Mouse (Mus musculus) intestine, embryonic 16.5 days (tissue): ENCODE results near the gene Ttc4. TPM values are rescaled to one million over a fixed set of nuclear protein-coding genes. Genes with fewer than 3 reads are reported as not detected.

Experiments used
- ATAC-seq: fragments of 200-750 bp; cut with Nextera tagmentation; 2 replicates; pipeline ENCODE4 v1.8.0; 2017; ENCODE audit warnings: moderate TSS enrichment, moderate library complexity
- H3K27ac ChIP-seq: fragments of 300-500 bp; sonication (generic); 2 replicates; pipeline ENCODE4 v1.5.1; 2014; ENCODE audit warnings: mild to moderate bottlenecking, low read length
- H3K27me3 ChIP-seq: fragments of 300-500 bp; sonication (generic); replicated peaks from 2 replicates; pipeline ENCODE4 v1.6.1; 2014; ENCODE audit warnings: low read length, control low read depth, mixed read lengths; ENCODE audit not compliant: control insufficient read depth, insufficient read depth
- H3K36me3 ChIP-seq: fragments of 300-500 bp; sonication (generic); 2 replicates; pipeline ENCODE4 v1.6.1; 2014; ENCODE audit warnings: low read length, control low read depth; ENCODE audit not compliant: control insufficient read depth, insufficient read depth
- H3K4me1 ChIP-seq: fragments of 300-500 bp; sonication (generic); 2 replicates; pipeline ENCODE4 v1.6.1; 2014; ENCODE audit warnings: low read length, control low read depth, mixed read lengths; ENCODE audit not compliant: control insufficient read depth, insufficient read depth
- H3K4me2 ChIP-seq: fragments of 300-500 bp; sonication (generic); 2 replicates; pipeline ENCODE4 v1.6.1; 2014; ENCODE audit warnings: low read depth, low read length, control low read depth
- H3K4me3 ChIP-seq: fragments of 300-500 bp; sonication (generic); 2 replicates; pipeline ENCODE4 v1.5.1; 2014; ENCODE audit warnings: mild to moderate bottlenecking, low read length
- H3K9ac ChIP-seq: fragments of 300-500 bp; sonication (generic); 2 replicates; pipeline ENCODE4 v1.6.1; 2014; ENCODE audit warnings: low read depth, low read length
- H3K9me3 ChIP-seq: fragments of 300-500 bp; sonication (generic); 2 replicates; pipeline ENCODE4 v1.6.1; 2016; ENCODE audit warnings: low read length, control low read depth; ENCODE audit not compliant: control insufficient read depth
- WGBS: fragments of 180-500 bp; shearing (Covaris S2); extraction: QIAGEN DNeasy Blood & Tissue Kit; methylation state at CpG from one replicate; pipeline ENCODE4 v1.1.7; 2014; 5-methylcytosine and 5-hydroxymethylcytosine counted together
- polyA plus RNA-seq: library from polyadenylated mRNA; unstranded; fragments of >200 nt; fragmentation: Nextera tagmentation; extraction: Ambion mirVana; gene quantifications from 2 replicates; pipeline ENCODE4 v1.2.1, GENCODE M21; 2015

Gene Ttc4
- polyA plus RNA-seq, 1 experiment from 2014 or later, result 80.8 TPM

DNA sequence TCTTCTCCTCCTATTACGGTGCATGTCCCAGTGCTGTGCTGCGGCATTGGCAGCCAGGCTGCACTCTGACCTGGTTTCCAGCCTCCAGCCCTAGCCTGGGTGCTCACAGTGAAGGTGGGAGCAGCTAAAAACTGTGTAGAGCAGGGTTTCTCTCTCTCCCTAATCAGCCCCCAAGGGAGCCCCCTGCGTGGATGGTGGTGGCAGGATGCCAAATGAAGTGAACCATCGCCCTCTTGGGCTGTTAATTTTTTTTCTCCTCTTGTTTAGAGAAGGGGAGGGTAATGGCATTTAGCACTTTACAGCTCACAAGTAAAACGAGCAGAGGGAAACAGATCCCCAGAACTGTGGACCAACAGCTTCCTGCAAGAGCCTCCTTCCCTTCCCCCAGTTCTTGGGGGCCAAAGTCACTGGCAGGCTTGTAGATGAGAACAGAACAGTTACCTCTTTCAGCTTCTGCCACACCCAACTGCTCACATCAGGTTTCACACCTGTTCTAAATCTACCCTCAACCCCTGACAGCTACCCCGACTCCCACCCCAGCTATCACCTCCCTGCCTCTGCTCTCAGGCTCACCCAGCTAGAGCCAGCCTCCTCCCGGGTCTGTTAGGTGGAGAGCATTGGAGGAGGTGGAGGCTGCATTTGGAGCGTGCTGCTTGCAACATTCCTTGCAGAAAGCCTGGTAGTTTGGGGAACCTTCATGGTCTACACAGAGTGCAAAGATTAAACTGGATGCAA is 35.1 kb downstream of the Ttc4 start:
- 0 out of 2 replicates have a peak, but pooled peaks cover 3% of the 10 kb centered on the region for H3K36me3 ChIP-seq
- no peaks in the 10 kb centered on the region for H3K27me3 ChIP-seq
- WGBS, result 17% methylated on average over 8 of the region's 8 CpGs
- H3K4me1 ChIP-seq, result peaks cover 12% of the 10 kb centered on the region
- no peak overlapping the region for H3K4me3 ChIP-seq
- peak overlapping the region; percentile 55 for H3K9ac ChIP-seq
- peak overlapping the region; percentile 11; the same call in 1 of the 2 replicates for H3K4me2 ChIP-seq
- peak; percentile 85 for ATAC-seq
- H3K27ac ChIP-seq, result peak overlapping the region; percentile 53
- 0 out of 2 replicates have a peak, but pooled peaks cover 5% of the 10 kb centered on the region for H3K9me3 ChIP-seq

DNA sequence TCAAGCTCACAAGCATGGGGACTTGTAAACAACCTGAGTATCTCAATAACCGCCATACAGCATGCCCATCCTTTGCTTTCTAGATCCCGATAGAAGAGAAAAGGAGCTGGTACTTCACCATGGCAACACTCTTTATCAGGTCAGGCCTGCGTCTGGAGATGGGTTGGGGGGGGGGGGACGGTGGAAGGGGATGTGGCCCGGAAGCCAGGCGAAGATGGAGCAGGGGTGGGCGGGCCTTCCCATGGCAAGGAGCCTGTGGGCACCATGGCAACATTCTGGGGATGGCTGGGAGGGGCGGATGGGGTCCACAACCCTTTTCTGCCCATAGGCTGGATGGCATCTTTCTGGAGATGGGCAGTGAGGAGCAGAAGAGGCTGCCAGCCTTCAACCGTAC is 44.7 kb downstream of the Ttc4 start:
- H3K4me2 ChIP-seq, result no peak overlapping the region
- no peak overlapping the region for H3K27ac ChIP-seq
- H3K9me3 ChIP-seq, result no peaks in the 10 kb centered on the region
- H3K4me1 ChIP-seq, result peaks cover 19% of the 10 kb centered on the region; the same call in 1 of the 2 replicates
- no peaks in the 10 kb centered on the region for H3K27me3 ChIP-seq
- H3K36me3 ChIP-seq, result no peaks in the 10 kb centered on the region
- ATAC-seq, result no peak
- H3K9ac ChIP-seq, result no peak overlapping the region
- no peak overlapping the region for H3K4me3 ChIP-seq
- WGBS, result 33% methylated on average over 8 of the region's 9 CpGs

DNA sequence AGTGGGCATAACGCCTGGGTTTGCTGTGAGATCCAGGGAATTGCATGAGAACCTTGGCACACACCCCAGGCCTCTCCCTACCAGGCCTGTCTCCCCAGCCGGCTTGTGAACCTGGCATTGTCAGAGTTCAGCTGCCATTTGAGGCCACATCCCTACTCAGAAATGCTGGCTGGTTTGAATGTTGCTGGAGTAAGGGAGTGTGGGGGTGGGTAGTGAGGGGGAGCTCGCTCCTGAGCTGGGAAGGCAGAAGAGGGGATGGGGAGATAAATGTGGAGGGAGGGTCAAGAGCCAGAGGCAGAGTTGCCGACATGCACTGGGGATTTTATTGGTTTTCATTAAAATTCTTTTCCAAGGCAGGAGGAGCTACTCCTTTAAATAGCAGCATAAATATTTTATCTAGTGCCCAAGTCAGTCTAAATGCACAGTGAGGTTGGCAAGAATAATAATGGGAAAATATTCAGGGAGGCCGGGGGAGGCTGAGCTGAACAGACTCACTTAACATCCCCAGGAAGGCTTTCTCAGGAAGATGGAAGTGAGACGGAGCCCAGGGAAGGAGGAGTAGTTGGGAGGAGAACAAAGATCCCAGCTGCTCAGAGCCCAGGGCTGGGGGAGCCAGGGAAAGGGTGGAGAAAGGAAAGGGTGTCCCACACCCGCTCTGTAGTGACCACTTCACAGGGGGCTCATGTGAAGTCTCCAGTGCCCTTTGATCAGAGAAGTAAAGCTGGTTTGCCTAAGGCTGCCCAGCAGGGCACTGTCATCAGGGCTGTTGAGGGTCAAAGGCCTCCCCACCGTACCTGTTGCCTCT is 45.3 kb downstream of the Ttc4 start:
- no peaks in the 10 kb centered on the region for H3K27me3 ChIP-seq
- peaks cover 21% of the 10 kb centered on the region; the same call in 1 of the 2 replicates for H3K4me1 ChIP-seq
- no peaks in the 10 kb centered on the region for H3K9me3 ChIP-seq
- no peak for ATAC-seq
- 30% methylated on average over 8 of the region's 8 CpGs for WGBS
- H3K36me3 ChIP-seq, result no peaks in the 10 kb centered on the region
- H3K4me3 ChIP-seq, result no peak overlapping the region
- peak overlapping the region; percentile 37; the same call in 1 of the 2 replicates for H3K27ac ChIP-seq
- H3K9ac ChIP-seq, result no peak overlapping the region
- H3K4me2 ChIP-seq, result no peak overlapping the region

DNA sequence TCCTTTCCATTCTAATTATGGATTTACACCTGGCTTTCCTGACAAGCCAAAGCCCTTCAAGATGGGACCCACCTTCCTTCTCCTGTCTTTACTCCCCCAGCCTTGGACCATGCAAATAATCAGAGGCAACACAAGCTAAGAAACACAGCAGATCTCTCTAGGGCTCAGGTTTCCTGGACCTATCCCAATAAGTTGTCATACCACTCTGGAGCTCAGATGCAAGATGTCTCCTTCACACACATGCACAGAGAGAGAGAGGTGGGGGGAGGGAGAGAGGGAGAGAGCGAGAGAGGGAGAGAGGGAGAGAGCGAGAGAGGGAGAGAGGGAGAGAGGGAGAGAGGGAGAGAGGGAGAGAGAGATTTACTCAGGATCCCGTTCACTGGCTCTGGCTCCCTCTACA is 46.4 kb downstream of the Ttc4 start:
- Histone ChIP-seq H3K4me2 (no peak overlapping the region), H3K4me1 (peaks cover 26% of the 10 kb centered on the region; the same call in 1 of the 2 replicates), H3K9me3 (no peaks in the 10 kb centered on the region), H3K9ac (no peak overlapping the region), H3K4me3 (no peak overlapping the region), H3K27me3 (no peaks in the 10 kb centered on the region), H3K27ac (no peak overlapping the region), H3K36me3 (no peaks in the 10 kb centered on the region)
- no peak for ATAC-seq
- WGBS, result 44% methylated on average over 1 of the region's 3 CpGs

DNA sequence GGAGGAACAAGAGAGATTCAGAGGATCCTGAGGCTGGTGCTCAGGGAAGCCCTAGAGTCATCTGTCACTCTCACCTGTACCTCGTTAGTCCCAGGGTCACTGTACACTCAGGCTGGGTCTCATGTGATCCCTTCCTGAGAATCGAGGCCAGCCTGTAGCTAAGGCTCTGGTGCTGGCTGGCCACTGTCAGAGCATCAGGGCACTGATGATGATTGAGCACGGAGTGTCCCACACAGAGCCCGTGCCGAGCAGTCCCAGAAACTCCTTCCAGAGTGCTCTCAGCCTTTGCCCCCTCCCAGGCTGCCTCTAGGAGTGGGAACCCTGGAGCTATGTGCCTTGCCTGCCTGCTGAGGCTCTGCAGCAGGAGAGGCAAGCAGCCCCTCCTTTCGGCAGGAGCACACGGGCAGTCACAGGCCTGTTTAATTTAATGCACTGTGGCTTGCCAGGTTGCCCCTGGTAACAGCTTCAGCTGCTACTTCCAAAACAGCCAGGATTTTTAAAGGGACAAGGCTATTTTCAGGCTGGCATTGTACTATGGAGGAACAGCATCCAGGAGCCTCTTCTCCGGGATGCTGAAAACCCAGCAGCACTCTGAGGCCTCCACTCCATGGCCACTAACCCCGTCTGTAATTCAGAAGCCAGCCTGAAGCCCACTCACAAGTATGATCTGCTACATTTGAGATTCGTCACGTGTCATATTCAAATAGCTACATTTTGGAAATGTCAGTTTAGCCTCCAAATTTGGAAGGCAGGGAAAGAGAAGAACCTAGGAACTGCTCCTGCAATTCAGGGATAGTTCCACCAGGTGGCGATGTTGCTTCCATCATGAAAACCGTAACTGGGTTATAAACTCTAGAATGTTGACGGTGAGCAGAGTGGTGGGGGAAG is 48.2 kb downstream of the Ttc4 start:
- Histone ChIP-seq H3K36me3 (no peaks in the 10 kb centered on the region), H3K4me3 (no peak overlapping the region), H3K27ac (no peak overlapping the region), H3K4me1 (peaks cover 26% of the 10 kb centered on the region; the same call in 1 of the 2 replicates), H3K9me3 (no peaks in the 10 kb centered on the region), H3K27me3 (no peaks in the 10 kb centered on the region), H3K9ac (0 out of 2 replicates have a peak overlapping the region, but pooled peaks have one; percentile 3), H3K4me2 (no peak overlapping the region)
- ATAC-seq, result 0 out of 2 replicates have a peak, but pooled peaks have one; percentile 8
- WGBS, result 25% methylated on average over 14 of the region's 14 CpGs

DNA sequence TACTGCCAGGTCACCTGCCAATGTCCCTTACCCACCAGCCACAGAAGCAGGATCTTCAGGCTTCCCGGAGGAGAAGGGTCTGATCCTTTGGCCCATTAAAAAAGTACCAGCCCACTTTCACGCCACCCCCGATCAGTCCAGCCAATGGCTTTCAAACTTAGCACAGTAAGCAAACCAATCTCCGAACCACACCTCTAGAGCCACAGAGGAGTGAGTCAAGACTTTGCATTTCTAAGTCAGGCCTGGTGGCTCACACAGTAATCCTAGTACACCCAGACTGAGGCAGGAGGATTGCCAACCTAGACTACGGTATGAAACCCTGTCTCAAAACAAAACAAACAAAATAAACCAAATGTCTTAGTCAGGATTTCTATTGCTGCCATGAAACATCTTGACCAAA is 49.4 kb downstream of the Ttc4 start:
- ATAC-seq, result peak; percentile 50
- Histone ChIP-seq H3K36me3 (no peaks in the 10 kb centered on the region), H3K4me2 (peak overlapping the region; percentile 26), H3K9me3 (no peaks in the 10 kb centered on the region), H3K9ac (0 out of 2 replicates have a peak overlapping the region, but pooled peaks have one; percentile 38), H3K4me3 (no peak overlapping the region), H3K27me3 (0 out of 2 replicates have a peak, but pooled peaks cover 3% of the 10 kb centered on the region), H3K4me1 (peaks cover 26% of the 10 kb centered on the region; the same call in 1 of the 2 replicates), H3K27ac (peak overlapping the region; percentile 92)
- 52% methylated on average over 5 of the region's 5 CpGs for WGBS

DNA sequence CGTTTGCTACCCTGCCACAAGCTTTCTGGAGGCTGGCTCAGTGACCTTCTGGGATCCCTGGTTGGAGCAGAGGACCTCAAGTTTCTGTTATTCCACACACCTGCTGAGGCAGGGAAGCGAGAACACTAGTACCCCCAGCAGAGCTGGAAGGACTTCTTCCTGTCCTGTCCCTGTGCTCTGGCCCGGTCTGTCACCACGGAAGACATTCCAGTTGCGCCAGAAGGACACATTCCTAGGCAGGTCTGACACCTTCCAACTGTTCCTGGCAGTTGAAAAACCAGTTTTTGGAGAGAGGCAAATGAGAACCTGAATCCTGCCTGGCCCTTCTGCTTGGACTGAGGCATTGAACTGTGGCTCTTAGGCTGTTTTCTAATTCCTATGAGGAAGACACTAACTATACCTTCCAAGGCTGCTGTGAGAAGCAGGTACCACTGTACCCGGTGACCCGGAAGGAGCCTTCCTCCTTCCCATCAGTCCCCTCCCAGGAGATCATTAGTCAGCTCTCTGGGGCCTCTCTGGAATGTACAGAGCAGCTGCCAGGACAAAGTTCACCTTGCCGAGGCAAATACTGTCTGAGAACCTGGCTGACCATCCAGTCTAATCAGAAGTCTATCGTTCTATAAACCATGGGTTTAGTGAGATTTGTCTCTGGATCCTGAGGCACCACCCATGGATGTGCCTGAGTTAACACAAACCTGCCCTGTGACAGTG is 49.9 kb downstream of the Ttc4 start:
- no peaks in the 10 kb centered on the region for H3K9me3 ChIP-seq
- 0 out of 2 replicates have a peak overlapping the region, but pooled peaks have one; percentile 38 for H3K9ac ChIP-seq
- H3K27ac ChIP-seq, result peak overlapping the region; percentile 92
- 0 out of 2 replicates have a peak, but pooled peaks cover 3% of the 10 kb centered on the region for H3K27me3 ChIP-seq
- peaks cover 26% of the 10 kb centered on the region; the same call in 1 of the 2 replicates for H3K4me1 ChIP-seq
- H3K4me2 ChIP-seq, result peak overlapping the region; percentile 32
- ATAC-seq, result peak; percentile 92
- 32% methylated on average over 9 of the region's 9 CpGs for WGBS
- no peaks in the 10 kb centered on the region for H3K36me3 ChIP-seq
- no peak overlapping the region for H3K4me3 ChIP-seq

DNA sequence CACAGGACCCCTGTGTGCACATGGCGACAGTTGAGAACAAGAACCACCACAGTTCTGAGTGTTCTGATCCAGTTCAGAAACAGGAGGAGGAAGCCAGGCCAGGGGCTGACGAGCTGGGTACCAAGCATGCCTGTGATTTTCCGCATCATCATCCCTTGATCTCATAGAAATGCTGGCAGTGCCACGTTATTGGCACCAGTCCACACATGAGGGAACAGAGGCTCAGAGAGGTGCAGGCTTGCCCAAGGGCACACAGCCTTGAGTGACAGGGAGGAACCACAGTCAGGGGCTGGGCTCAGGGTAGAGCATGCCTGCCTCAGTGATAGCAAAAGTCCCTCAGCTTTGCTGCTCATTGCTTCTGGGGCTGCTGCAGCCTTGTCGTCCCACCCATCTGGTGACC is 50.9 kb downstream of the Ttc4 start:
- H3K27me3 ChIP-seq, result peaks cover 4% of the 10 kb centered on the region; the same call in 1 of the 2 replicates
- peaks cover 23% of the 10 kb centered on the region for H3K4me1 ChIP-seq
- no peaks in the 10 kb centered on the region for H3K9me3 ChIP-seq
- WGBS, result 82% methylated on average over 5 of the region's 5 CpGs
- no peak overlapping the region for H3K4me2 ChIP-seq
- ATAC-seq, result no peak
- H3K4me3 ChIP-seq, result no peak overlapping the region
- H3K9ac ChIP-seq, result no peak overlapping the region
- H3K36me3 ChIP-seq, result no peaks in the 10 kb centered on the region
- H3K27ac ChIP-seq, result peak overlapping the region; percentile 92
